Mouse (Mus musculus) ovary, adult 18-20 months (tissue): ENCODE measurements around the gene Emx1.
"Not testable (repeated sequence)": the region's sequence is repeated elsewhere in the genome, so short reads cannot be mapped to it uniquely, and the experiment has no call there.

ENCODE experiments used
- DNase-seq: peaks from one replicate; pipeline ENCODE4 v3.0.0; 2022; ENCODE audit warnings: low spot score, mixed read lengths

Gene Emx1

DNA sequence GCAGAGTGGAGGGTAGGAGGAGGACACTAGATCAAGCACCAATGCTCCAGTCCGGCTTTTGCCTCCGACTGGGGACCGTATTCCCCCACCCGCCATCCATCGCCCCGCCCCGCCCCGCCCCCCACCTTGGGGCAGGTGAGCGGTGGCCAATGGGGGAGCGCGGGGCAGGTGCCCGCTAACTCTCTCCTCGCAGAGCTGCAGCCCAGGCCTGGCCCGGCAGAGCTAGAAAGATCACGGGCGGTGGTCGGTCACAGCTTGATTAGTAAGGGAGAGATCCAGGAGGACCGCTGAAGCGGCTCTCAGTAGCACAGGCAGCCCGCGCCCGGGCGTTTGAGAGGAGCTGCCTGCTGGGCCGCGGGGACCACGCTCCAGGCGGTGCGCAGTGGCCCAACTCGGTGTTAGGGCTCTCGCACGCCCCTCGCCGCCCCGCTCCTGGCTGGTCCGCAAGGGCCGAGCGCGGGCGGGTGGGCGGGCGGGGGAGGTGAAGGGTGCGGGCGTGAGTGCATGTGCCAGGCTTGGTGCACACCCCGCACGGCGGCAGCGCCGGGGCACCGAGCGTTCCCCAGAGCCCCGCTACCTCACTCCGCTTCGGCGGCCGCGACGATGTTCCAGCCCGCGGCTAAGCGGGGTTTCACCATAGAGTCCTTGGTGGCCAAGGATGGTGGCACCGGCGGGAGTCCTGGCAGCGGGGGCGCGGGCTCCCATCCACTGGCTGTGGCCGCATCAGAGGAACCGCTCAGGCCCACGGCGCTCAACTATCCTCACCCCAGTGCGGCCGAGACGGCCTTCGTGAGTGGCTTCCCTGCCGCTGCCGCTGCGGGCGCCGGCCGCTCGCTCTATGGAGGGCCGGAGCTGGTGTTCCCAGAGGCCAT lies at the start of gene Emx1:
Emx1 (plus strand) TSS at position 99 of the 872 bp plus-strand sequence.
- DNase-seq = no peak

DNA sequence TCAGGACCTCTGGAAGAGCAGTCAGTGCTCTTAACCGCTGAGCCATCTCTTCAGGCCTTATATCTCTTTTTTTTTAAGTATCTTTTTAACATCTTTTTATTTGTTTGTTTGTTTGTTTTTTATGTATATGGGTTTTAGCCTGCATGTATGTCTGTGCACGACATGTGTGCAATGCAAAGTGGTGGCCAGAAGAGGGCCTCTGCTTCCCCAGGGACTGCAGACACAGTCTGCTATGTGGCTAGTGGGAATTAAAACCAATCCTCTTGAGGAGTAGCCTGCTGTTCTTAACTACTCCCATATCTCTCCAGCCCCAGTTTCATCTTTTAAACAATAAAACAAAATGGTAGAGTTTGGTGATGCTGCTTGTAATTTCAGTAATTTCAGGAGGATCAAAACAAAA lies 47.7 kb upstream of the Emx1 start:
- no peak for DNase-seq

DNA sequence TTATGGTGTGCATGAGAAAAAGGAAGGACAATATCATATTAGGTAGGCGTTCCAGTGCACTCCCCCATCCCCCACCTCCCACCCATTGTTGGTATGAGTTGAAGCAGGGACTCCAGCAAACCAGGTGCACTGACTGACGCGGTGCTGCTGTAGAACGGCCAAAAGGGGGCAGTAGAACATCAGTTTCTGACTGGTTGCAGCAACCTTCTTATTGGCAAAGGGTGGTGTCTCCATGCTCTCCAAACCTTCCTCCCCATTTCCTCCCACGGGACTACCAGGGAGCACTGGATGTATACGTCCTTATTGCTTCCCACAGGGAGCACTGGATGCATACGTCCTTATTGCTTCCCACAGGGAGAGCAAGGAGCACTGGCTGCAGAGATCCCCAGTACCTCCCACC lies 46.2 kb upstream of the Emx1 start:
- peak; percentile 38 for DNase-seq

DNA sequence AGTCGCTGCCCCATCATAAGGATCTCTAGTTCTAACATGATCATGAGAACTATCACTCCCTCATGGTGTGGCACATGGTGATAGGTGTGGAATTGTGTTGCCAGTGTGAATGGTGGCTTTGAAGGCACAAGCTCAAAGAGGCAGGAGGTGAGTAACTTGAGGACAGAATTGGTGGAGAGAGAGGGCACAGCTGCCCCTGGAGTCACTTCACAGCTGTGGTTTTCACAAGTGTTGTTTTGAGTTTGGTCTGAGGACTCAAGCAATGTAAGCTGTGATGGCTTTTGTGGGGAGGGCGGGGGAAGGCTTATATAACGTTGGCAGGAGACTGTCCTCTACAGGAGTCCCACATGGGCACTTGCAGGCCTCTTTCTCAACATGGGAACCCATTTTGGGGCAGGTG lies 42.8 kb upstream of the Emx1 start:
- DNase-seq = no peak

- DNase-seq = no peak
Observed at GRCm38 (mm10) chr6:85147636-85148035, 39.6 kb upstream of the Emx1 start.

DNA sequence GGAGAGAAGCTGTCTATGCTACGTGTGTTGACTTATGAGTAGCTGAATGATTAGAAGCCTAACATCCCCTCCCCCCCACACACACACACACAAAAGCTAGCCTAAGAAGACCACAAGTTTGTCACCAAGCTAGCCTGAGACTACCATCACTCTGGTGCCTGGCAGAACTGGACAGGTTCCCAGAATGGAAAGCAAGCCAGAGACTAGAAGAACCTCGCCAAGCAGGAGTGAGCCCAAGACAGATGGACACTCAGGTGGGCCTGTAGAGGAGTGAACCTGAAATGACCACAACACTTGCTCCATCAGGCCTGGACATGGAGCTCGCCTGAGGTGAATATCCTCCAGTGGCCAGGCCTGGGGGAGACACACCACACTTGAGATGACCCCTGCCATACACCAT lies 36.9 kb upstream of the Emx1 start:
- no peak for DNase-seq

- DNase-seq = peak; percentile 67
Observed at GRCm38 (mm10) chr6:85153970-85154540, 33.2 kb upstream of the Emx1 start.

GRCm38 (mm10) chr6:85154861-85155528 lies 32.2 kb upstream of the Emx1 start:
- no peak for DNase-seq

DNA sequence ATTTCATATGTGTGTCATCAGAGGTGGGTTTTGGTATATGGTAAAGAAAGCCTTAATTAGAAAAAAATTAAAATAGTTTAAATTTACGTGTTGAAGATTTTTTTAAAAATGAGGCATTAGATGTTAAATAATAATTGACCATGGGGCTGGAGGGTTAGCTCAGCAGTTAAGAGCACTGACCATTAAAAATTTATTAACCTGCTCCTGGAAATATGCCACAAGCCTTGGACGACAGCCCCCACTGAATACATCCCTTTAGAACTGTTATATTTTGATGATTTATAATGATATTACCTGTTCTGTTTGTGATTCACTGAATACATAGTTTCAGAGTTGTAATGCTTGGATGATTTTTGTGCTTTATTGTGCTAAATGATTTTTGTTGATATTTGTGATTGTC lies 30.7 kb upstream of the Emx1 start:
- DNase-seq = not testable (repeated sequence)

GRCm38 (mm10) chr6:85158040-85158804 lies 29.0 kb upstream of the Emx1 start:
- DNase-seq = not testable (repeated sequence)

DNA sequence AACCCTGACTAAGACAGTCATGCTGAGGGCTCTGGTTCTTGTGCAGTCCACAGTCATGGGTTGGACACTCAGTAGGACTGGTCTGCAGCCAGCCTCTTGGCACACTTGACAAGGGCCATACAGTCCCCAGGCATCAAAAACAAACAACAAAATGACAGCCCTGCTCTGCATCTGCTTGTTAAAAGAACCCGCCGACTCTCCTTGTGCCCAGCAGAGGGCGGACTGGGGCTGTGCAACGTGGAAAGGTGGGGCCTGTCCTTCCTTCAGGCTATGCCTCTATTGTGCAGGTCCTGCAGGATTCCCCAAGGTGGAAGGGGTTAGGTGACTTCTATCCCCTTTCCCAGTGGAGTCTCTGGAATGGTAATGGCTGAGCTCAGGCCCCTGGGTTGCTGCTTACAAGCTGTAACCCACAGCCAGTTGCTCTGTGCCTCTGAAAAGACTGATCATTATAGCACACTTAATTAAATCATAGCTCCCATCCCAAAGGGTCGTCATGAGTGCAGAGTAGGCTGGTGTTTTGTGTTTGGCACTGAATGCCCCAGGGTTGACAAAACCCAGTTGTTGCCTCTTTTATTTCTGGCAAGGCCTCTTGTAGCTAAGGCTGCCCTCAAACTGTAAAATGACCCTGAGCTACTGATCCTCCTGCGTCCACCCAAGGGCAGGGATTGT lies 28.0 kb upstream of the Emx1 start:
- DNase-seq = not testable (repeated sequence)

DNA sequence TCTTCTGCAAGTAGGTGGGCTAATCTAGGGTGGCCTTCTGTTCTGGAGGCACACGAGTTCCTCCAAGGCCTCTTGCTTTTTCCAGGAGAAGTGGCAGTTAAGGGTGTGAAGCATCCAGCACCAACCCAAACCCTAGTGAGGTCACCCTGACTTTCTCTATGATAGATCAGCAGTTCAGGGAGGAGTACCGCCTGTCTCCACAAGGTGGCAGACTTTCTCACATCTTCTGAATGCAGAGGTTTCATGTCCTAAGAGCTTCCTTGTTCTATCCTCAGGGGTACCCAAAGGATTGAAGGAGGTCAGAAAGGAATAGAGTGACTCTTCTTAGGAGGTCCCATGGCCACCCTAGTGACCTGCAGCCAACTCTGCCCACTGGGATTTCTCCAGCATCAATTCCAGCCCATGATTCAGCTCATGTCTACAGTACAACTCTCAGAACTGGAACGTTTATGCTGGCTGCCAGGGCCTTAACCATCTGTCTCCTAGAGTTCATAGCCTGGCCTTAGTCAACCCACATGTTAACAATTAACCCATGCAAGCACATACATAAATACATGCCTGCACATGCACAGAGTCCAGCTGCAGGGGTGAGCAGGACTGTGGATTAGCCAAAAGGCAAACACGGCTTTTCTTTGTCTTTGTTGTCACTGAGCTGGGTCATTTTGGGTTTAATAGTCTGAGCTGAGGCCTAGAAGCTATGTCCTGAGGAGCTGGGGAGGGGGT lies 26.9 kb upstream of the Emx1 start:
- DNase-seq = peak; percentile 20

GRCm38 (mm10) chr6:85165440-85165921 lies 21.8 kb upstream of the Emx1 start:
- DNase-seq = no peak

- DNase-seq = no peak
Observed at GRCm38 (mm10) chr6:85179569-85179968, 7.7 kb upstream of the Emx1 start.

- DNase-seq = no peak
Observed at GRCm38 (mm10) chr6:85180036-85180435, 7.2 kb upstream of the Emx1 start.

DNA sequence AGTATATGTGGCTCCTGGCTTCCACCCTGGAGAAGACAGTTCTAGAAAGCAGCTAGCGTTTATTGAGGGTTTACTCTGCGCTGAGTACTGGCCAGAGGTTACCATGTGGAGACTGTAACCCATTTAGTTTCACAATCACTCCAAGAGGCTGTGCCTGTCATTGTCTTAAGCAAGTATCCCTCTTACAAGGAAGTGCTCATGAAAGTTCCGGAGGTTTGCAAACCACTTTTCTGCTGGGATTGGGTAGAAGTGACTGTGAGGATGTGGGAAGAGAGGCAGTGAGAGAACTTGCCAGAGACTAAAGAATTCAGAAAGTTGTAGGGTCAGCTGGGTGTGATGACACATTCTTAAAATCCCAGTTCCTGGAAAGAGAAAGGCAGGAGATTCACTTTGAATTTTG lies 3.3 kb upstream of the Emx1 start:
- no peak for DNase-seq

DNA sequence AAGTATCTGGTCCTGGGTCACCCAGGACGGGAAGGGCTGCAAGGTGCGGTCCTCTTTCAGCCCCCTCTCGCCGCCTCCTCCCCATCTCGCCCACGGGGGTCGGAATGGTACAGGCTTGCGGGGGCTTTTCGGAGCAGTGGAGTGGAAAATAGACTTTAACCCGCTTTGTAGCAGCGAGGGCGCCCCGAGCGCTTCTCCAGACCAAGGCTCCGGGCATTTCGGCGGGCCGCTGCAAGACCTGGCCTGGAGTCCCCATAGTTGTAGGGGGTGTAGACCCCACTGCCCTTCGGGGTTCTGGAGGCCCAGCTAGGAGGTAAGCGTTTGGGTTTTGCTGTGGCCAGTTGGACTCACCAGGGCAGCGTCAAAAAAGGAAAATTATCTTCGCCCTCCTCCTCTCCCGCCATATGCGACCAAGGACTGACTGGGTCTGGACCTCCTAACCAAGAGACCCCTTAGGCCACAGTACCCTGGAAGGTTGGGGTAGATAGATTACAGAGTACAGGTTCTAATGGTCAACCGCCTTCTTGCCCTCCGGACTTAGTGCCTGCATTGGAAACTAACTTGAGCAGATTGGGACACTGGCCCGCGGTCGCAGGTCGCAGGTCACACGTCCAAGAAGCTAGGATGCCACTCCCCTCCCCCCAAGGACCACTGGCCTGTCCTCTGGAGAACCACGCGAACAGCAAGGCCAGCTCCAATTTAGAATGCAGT lies 1.1 kb upstream of the Emx1 start:
- DNase-seq = no peak

DNA sequence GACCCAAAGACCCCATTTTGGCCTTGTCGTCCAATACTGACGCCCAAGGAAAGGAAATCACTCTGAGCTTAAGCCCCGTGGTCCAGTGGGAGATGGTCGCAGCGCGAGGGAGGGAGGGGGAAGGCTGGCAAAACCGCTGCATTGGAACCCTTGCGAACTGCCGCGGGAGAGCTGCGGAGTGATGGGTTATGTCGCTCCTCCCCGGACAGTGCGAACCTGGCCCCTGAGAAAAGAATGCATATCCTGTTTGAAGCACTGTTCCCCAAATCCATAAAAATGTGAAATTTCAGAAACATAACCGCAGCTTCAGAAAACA lies 536 bp upstream of the Emx1 start:
- DNase-seq = no peak

DNA sequence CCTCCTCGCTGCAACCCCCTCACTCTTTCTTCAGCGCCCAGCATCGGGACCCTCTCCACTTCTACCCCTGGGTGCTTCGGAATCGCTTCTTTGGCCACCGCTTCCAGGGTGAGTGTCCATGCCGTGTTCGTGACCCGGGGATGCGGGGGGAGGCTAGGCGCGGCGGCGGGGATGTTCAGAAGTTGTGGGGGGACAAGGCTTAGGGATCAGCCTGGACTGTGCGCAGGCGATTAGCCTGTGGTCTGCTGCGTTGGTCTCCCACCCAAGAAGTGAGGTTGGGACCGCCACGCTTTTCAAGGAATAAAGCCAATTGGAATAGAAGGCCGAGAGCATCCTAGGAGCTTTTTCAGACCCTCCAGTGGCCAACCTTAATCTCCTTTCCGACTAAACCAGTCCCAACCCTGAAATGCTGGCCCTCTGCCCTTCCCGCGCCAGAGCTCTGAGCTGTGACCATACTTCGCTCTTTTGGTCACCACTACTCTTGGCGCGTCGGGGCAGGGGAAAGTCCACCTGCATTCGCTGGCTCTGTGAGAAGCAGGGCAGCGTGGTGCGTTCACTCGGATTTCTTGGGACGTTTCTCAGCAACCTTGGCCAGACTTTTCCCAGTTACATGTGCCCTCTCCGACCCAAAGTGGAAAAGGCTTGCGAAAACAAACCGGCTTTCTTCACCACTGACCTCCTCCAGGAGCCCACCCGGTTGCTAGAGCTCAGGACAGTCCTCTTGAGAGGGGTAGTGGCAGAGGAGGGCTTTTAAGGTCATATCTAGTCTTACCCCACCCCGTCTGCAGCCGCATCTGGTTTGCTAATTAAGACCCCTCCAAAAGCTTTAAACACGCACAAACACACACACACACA lies 1.2 kb downstream of the Emx1 start:
- no peak for DNase-seq

- DNase-seq = no peak
Observed at GRCm38 (mm10) chr6:85189361-85189760, 2.1 kb downstream of the Emx1 start.
